Mouse (Mus musculus): ENCODE results near the gene Efcab7.

Gene Efcab7

GRCm38 (mm10) chr4:99941655-99942414 is 112.8 kb downstream of the Efcab7 start:
- in situ Hi-C loops (cut with MboI, MseI): loop anchor here (25.0 kb wide), 1 partner anchor 1030 kb away; the partner anchor contains the start of gene Usp1

- in situ Hi-C loops (cut with MboI, MseI): loop anchor here (25.0 kb wide), 1 partner anchor 1032 kb away; the partner anchor contains the start of gene Usp1
These were observed 115.6 kb downstream of the Efcab7 start for GRCm38 (mm10) chr4:99944606-99945005.

- in situ Hi-C loops (cut with MboI, MseI): loop anchor here (25.0 kb wide), 1 partner anchor 1033 kb away; the partner anchor contains the start of gene Usp1
These were observed 116.0 kb downstream of the Efcab7 start for GRCm38 (mm10) chr4:99945011-99945410.

GRCm38 (mm10) chr4:99946516-99946915 is 117.5 kb downstream of the Efcab7 start:
- in situ Hi-C loops (cut with MboI, MseI): loop anchor here (25.0 kb wide), 1 partner anchor 1034 kb away; the partner anchor contains the start of gene Usp1

DNA sequence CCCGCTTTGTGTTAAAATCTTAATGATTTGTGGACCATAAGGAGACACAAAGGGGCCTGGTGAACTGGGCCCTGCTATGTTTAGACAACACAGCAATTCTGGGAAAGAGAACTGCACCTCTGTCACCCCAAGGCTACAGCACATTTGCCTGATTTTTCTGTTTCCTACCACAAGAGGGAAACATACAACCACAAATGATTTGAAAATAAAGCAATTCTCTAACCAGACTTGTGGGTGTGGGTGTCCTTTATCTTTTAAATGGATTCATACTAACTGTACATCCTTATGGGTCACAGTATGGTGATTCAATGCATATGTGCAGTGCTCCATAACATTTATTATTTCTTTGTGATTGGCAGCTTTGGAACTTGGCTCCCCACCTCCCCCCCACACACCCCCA is 118.2 kb downstream of the Efcab7 start:
- in situ Hi-C loops (cut with MboI, MseI): loop anchor here (25.0 kb wide), 1 partner anchor 1035 kb away; the partner anchor contains the start of gene Usp1

DNA sequence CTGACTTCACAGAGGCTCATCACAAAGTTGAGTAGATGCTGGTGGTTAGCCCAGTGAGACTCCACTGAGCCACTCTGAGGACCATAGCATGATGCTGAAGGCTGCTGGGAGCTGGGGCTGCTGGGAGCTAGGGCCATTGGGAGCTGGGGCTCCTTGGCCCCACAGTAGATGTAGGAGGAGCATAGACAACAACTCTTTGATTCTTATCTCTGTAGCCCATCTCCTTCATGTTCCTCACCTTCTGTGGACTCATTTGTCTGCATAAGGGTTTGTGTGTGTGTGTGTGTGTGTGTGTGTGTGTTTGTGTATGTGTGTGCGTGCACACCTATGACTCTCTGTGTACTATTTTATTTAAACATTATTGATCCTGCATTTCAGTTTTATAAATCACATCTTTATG is 118.9 kb downstream of the Efcab7 start:
- in situ Hi-C loops (cut with MboI, MseI): loop anchor here (25.0 kb wide), 1 partner anchor 1036 kb away; the partner anchor contains the start of gene Usp1

DNA sequence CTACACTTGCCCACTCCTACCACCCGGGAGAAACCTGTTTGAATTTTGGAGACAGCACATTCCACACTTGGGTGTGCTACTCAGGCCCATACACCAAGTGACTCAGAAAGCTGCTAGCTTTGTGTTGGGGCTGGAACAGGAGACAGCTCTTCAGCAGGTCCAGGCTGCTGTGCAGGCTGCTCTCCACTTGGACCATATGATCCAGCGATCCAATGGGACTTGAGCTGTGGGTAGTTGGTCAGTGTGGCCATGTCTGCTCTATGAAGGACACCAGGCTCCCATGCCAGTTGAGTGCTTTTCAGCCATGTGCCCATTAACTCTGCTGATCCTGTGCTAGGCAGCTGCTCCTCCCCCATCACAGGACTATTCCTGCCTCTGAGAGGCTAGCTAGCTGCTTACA is 124.9 kb downstream of the Efcab7 start:
- in situ Hi-C loops (cut with MboI, MseI): loop anchor here (5.0 kb wide), 1 partner anchor 453 kb away; no protein-coding TSS in a partner anchor

DNA sequence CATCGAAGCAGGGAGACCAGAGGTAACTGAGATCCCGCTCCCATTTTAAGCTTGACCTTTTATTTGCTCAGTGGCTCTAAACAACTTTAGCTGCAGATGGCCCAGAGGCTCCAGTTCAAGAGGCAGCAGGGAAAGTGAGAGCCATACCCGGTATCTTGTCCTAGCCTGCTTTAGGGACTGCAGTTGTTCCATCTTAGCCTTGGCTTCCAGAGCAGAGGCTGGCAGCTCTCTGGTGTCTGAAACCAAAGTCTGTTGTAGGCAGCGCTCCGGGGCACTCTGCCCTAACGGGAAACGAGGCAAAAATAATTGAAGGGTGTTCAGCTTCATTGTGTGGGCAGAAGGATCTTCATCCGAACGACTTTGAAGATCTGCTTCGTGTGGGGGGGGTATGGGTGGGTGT is 126.4 kb downstream of the Efcab7 start:
- in situ Hi-C loops (cut with MboI, MseI): no loop called here

GRCm38 (mm10) chr4:99957186-99957585 is 128.2 kb downstream of the Efcab7 start:
- in situ Hi-C loops (cut with MboI, MseI): no loop called here

DNA sequence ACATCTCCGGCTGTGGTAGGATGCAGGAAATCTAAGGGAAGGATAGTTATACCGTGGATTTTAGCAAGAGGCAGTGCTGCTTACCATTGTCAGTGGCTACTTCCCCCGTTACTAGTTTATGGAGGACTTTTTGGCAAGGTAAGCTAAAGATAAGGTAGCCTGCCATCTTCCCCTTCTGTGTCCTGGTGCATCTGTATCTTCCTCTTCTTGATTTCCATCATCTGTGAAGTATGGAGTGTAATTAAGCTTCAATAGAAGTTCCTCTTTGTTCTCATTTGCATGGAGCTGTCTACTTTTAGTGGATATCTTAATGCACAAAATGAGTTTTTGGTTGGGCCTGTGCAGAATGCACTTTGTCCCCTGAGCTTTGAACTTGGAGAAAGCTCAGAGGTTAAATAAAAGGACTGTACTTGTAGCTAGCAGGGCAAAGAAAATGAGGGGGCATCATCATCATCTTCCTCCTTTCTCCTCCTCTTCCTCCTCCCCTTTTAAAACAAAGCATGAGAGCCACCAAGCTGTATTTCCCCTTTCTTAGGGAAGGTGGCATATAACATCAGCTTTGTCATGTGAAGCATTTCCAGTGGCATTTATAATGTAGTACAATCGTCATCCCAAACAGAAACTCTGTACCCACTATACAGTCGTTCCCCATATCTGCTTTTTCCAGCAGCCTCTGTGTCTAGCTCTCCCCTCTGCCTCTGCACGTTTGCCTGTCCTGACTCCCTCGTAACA is 129.3 kb downstream of the Efcab7 start:
- in situ Hi-C loops (cut with MboI, MseI): no loop called here

GRCm38 (mm10) chr4:99959308-99959707 is 130.3 kb downstream of the Efcab7 start:
- in situ Hi-C loops (cut with MboI, MseI): no loop called here

Data from T-helper 2 cell (primary cell).